Mouse (Mus musculus) E14TG2a.4 (cell line): ENCODE data around the gene Trim25.

Source experiments
- H3K27me3 ChIP-seq: 2 replicates; pipeline ENCODE4 v1.6.1; 2014; ENCODE audit warnings: low read length, control low read depth; ENCODE audit not compliant: insufficient read depth
- H3K36me3 ChIP-seq: 2 replicates; pipeline ENCODE4 v1.6.1; 2014; ENCODE audit warnings: low read length, control low read depth; ENCODE audit not compliant: insufficient read depth
- H3K4me1 ChIP-seq: replicated peaks from 2 replicates; pipeline ENCODE4 v1.6.1; 2014; ENCODE audit warnings: low read depth, low read length, control low read depth
- H3K4me3 ChIP-seq: replicated peaks from 2 replicates; pipeline ENCODE4 v1.5.1; 2014; ENCODE audit warnings: mild to moderate bottlenecking, low read length
- H3K9me3 ChIP-seq: 2 replicates; pipeline ENCODE4 v1.6.1; 2014; ENCODE audit warnings: low read length, control low read depth
- CTCF ChIP-seq: conservative IDR thresholded peaks from 2 replicates; pipeline ENCODE4 v1.5.1; 2014; ENCODE audit warnings: low read length
- NANOG ChIP-seq: IDR thresholded peaks from 2 replicates; pipeline ENCODE4 v1.6.1; 2014; ENCODE audit warnings: borderline replicate concordance, low read length, mixed read lengths
- POU5F1 ChIP-seq: IDR thresholded peaks from 2 replicates; pipeline ENCODE4 v1.6.1; 2014; ENCODE audit warnings: low read length, borderline replicate concordance

Trim25 gene

DNA sequence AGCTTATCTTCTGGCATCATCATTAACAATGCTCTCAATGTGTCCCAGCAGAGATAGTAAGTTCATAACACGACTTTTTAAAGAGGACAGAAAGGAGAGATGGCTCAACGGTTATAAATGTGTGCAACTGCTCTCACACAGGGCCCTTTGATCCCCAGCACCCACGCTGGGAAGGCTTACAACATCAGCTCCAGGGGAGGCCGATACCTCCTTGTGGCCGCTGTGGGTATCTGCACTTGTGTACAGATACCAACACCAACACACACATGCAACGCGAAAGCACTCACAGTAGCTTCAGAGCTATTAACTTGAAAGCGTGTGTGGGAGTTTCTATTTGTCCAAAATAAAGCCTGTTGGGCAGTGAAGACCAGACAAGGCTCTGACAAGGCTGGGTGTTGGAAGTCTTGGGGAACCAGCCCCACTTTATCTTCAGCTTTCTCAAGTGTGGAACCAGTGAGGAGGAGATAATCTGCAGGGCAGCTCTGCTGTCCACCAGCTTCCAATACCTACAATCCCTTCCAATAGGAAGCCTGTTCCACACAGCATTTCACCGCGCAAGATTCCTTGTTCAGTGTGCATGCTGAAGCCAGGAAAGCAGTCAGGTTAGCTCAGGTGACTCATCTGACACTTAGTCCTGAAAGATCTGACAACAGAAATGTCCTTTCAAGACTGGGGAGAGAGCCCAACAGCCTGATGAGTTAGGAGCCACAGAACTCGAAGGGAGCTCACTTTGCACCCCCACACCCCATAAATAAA is 59.5 kb downstream of the Trim25 start:
- Histone ChIP-seq H3K4me1 (peaks cover 52% of the 10 kb centered on the region), H3K27me3 (no peaks in the 10 kb centered on the region), H3K9me3 (no peaks in the 10 kb centered on the region), H3K36me3 (peaks cover 53% of the 10 kb centered on the region), H3K4me3 (peak overlapping the region; percentile 98)
- TF ChIP-seq CTCF (peak; percentile 48), POU5F1 (no peak), NANOG (no peak)

DNA sequence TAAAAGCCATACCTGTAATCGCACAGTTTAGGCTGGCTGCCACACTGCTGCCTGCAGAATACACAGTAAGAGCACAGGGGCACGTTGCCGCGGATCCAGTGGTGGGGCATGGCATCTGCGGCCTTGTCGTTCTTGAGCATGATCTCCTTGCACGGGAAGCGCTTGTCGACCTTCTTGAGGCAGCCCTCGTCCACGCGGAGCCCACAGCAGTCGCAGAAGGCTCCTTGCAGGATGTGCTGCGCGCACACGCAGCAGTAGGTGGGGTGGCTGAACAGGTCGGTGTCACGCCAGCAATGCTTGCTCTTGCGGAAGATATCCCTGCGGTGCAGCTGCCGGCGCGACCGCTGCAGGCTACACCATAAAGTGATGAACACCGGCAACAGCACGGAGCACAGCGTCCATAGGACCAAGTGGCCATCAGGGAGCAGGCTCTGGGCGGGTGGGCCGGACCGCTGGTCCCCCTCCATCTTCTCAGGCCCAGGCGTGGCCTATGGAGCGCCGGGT is 60.8 kb downstream of the Trim25 start:
- Histone ChIP-seq H3K36me3 (peaks cover 40% of the 10 kb centered on the region), H3K4me3 (peak overlapping the region; percentile 98), H3K9me3 (no peaks in the 10 kb centered on the region), H3K27me3 (no peaks in the 10 kb centered on the region), H3K4me1 (peaks cover 59% of the 10 kb centered on the region)
- TF ChIP-seq NANOG = no peak

DNA sequence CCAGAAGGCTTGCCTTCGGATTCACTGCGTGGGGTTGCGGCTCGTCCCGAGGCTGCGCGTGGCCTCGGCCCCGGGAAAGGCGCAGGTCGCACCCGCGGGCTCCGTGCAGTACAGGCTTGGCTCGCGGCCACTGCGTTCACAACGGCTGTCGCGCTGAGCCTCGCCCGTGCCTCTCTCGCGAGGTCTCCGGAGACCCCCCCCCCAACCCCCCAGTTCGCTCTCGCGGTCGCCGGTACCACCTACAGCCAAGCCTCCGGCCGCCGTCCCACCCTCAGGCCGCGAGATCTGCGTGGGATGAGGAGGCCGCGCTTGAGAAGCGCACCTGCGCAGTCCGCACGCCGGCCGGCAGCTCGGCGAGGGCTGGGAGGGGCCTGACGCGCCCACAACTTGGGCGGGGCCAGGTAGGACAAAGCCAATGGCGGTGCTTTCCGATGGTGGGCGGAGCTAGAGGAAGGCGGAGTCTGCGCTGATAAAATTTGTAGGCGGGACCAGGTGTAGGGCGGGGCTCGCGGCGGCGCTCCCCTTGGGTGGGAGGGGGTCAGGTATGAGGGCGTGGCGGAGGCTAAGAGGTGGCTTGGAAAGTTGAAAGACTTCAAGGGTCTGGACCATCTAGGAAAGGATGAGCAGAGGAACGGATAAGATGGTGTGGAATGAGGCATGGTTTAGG is 61.4 kb downstream of the Trim25 start:
- no peaks in the 10 kb centered on the region for H3K9me3 ChIP-seq
- TF ChIP-seq CTCF (no peak), NANOG (no peak), POU5F1 (no peak)

DNA sequence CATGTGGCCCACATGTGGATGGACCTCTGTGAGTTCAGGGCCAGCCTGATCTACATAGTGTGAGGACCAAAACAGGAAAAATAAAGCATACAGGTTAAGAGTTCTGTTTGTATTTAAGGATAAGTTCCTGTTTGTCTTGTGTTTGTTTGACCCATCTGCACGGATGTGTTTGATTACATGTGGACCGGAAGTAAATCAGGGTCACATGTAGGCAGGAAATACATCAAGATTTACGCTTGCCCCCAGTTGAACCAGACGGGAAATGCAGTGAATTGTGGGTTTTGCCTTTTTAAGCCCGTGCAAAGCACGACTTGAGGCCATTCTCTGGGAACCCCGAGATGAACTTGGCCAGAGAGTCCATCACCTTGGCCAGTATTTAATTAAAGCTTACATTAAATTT is 62.2 kb downstream of the Trim25 start:
- peaks cover 26% of the 10 kb centered on the region for H3K36me3 ChIP-seq
- H3K4me1 ChIP-seq = peaks cover 64% of the 10 kb centered on the region
- H3K9me3 ChIP-seq = no peaks in the 10 kb centered on the region
- TF ChIP-seq NANOG = no peak
- TF ChIP-seq CTCF = no peak
- no peak for TF ChIP-seq POU5F1
- H3K27me3 ChIP-seq = no peaks in the 10 kb centered on the region
- no peak overlapping the region for H3K4me3 ChIP-seq

More for the DNA sequence above, 61.4 kb downstream of the Trim25 start:
- Histone ChIP-seq H3K36me3 (peaks cover 34% of the 10 kb centered on the region), H3K4me1 (peaks cover 59% of the 10 kb centered on the region), H3K4me3 (peak overlapping the region; percentile 98), H3K27me3 (no peaks in the 10 kb centered on the region)

DNA sequence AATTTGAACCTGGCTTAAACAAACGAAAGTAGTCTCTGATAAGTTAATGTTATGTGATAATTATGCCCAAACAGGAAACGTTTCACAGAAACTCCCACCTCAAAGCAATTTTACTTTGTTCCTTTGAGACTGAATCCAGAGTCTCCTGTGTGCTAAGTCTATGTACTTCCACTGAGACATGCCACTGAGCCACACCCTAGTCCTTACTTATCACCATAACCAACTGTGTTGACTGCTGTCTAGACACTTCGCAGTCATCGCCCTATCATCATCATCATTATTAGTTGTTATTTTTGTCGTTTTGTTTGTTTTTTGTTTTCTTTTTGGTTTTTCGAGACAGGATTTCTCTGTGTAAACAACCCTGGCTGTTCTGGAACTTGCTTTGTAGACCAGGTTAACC is 65.1 kb downstream of the Trim25 start:
- H3K27me3 ChIP-seq = no peaks in the 10 kb centered on the region
- no peaks in the 10 kb centered on the region for H3K9me3 ChIP-seq
- TF ChIP-seq CTCF (no peak), NANOG (no peak), POU5F1 (no peak)
- H3K36me3 ChIP-seq = peaks cover 1% of the 10 kb centered on the region; the same call in 1 of the 2 replicates
- H3K4me3 ChIP-seq = no peak overlapping the region
- H3K4me1 ChIP-seq = peaks cover 63% of the 10 kb centered on the region

DNA sequence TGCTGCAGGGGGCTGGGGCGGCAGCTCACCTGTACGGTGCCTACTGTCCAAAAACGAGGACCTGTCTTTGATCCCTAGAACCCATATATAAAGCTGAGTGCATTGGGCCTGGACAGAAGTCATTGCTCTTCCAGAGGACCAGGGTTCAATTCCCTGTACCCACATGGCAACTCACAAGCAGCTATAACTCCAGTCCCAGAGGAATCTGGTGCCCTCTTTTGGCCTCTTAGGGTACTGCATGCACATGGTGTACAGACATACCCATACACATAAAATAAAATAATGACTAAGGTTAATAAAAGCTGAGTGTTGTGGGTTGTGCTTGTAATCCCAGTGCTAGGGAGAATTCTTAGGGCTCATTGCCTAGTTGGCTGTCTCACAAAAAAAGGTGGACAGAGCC is 66.1 kb downstream of the Trim25 start:
- Histone ChIP-seq H3K27me3 (no peaks in the 10 kb centered on the region), H3K9me3 (no peaks in the 10 kb centered on the region), H3K36me3 (no peaks in the 10 kb centered on the region), H3K4me3 (no peak overlapping the region), H3K4me1 (peaks cover 69% of the 10 kb centered on the region)
- TF ChIP-seq CTCF (peak; percentile 79), POU5F1 (no peak)

DNA sequence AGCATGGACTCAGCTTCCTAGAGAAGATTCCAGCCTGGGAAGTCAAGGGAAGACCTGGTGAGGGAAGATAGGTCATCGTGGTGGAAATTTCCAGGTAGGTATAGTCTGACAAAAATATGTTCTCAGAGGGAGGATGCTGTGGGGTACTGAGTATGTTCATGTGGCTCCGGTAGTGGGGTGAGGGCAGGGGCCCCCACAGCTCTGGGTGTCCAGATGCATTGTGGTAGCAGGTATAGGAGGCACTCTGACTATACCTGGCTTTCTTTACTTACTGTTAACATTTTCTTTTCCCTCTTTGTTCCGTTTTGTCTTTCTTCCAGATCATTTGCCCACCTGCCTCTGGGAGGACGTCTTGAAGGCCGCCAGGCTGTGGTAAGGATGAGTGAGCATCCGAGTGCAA is 67.0 kb downstream of the Trim25 start:
- H3K27me3 ChIP-seq = no peaks in the 10 kb centered on the region
- H3K9me3 ChIP-seq = no peaks in the 10 kb centered on the region
- no peak for TF ChIP-seq NANOG
- no peak for TF ChIP-seq CTCF
- no peak for TF ChIP-seq POU5F1
- no peaks in the 10 kb centered on the region for H3K36me3 ChIP-seq
- H3K4me3 ChIP-seq = peak overlapping the region; percentile 41; the same call in 1 of the 2 replicates
- H3K4me1 ChIP-seq = peaks cover 69% of the 10 kb centered on the region

DNA sequence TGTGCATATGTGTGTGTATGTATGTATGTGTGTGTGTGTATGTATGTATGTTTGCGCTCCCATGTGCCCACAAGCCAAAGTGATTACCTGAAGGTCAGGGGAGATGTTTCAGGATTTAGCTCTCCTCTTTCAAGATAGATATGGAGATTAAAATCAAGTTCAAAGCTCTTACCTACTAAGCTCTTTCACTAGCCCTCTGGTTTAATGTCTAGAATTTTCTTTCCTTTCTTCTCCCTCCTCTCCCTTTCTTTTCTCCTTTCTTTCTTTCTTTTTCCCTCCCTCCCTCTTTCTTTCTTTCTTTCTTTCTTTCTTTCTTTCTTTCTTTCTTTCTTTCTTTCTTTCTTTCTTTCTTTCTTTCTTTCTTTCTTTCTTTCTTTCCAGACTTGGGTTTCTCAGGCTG is 67.6 kb downstream of the Trim25 start, which contains the start of gene Dgke:
Dgke (minus strand) TSS at position 101 of the 400 bp plus-strand sequence.
- TF ChIP-seq NANOG (no peak), POU5F1 (no peak), CTCF (no peak)
- peaks cover 69% of the 10 kb centered on the region for H3K4me1 ChIP-seq
- no peaks in the 10 kb centered on the region for H3K27me3 ChIP-seq
- H3K36me3 ChIP-seq = no peaks in the 10 kb centered on the region
- H3K9me3 ChIP-seq = no peaks in the 10 kb centered on the region
- peak within 1 kb of the TSS; percentile 57 for H3K4me3 ChIP-seq
